Mouse (Mus musculus) cerebral cortex, adult 2 months (tissue): ENCODE results near the gene Gm4787.

Experiments
- whole genome bisulfite sequencing: fragments of 180-500 bp; shearing (Covaris S2); methylation state at CpG from one replicate; pipeline ENCODE4 v1.1.7; 2018; 5-methylcytosine and 5-hydroxymethylcytosine counted together

The Gm4787 gene

GRCm38 (mm10) chr12:81379364-81379763, at the start of gene Gm4787:
Gm4787 (minus strand) TSS chr12:81379464.
- WGBS = 78% methylated on average over 1 of the region's 1 CpGs

GRCm38 (mm10) chr12:81421846-81422245, 42.6 kb upstream of the Gm4787 start, which contains the start of gene Adam4:
Adam4 (minus strand) TSS chr12:81421946.
- 85% methylated on average over 1 of the region's 1 CpGs for WGBS

- 49% methylated on average over 3 of the region's 3 CpGs for WGBS
Measured at GRCm38 (mm10) chr12:81413211-81413610, 33.9 kb upstream of the Gm4787 start.

GRCm38 (mm10) chr12:81408966-81409365, 29.7 kb upstream of the Gm4787 start:
- WGBS = 75% methylated on average over 3 of the region's 3 CpGs

- WGBS = 14% methylated on average over 1 of the region's 1 CpGs
Measured at GRCm38 (mm10) chr12:81402187-81402586, 22.9 kb upstream of the Gm4787 start.

- 56% methylated on average over 5 of the region's 5 CpGs for WGBS
Measured at GRCm38 (mm10) chr12:81333841-81334240, 45.4 kb downstream of the Gm4787 start.

- WGBS = under 1% methylated on average over 47 of the region's 47 CpGs
Measured at GRCm38 (mm10) chr12:81332875-81333421, 46.3 kb downstream of the Gm4787 start, which contains the start of gene Slc8a3. Slc8a3 (minus strand) TSS chr12:81333180.

GRCm38 (mm10) chr12:81331937-81332874, 47.1 kb downstream of the Gm4787 start:
- WGBS = 1% methylated on average over 48 of the region's 54 CpGs

- 56% methylated on average over 5 of the region's 5 CpGs for WGBS
Measured at GRCm38 (mm10) chr12:81331046-81331638, 48.1 kb downstream of the Gm4787 start.
